Mouse (Mus musculus) NIH3T3 (cell line): Measurements from ENCODE around the gene Hist1h4k.

Experiments used
- DNase-seq: peaks from one replicate; pipeline ENCODE4 v3.0.0-alpha.2; 2012; ENCODE audit warnings: low read depth

The Hist1h4k gene

GRCm38 (mm10) chr13:21718381-21719080 is 31.8 kb downstream of the Hist1h4k start:
- DNase-seq, result peak; percentile 9

- DNase-seq, result peak; percentile 89
These were observed 32.6 kb downstream of the Hist1h4k start, which contains the start of gene Hist1h3h for GRCm38 (mm10) chr13:21717397-21718357. Gene Hist1h3h, plus strand, starts transcription at chr13:21717659.

GRCm38 (mm10) chr13:21716540-21717391 is 33.5 kb downstream of the Hist1h4k start:
- DNase-seq, result peak; percentile 30

- peak; percentile 90 for DNase-seq
These were observed 34.3 kb downstream of the Hist1h4k start, which contains the start of the genes Hist1h2bl and Hist1h2ai for GRCm38 (mm10) chr13:21715864-21716539. Gene Hist1h2bl, minus strand, starts transcription at chr13:21716143. Gene Hist1h2ai, plus strand, starts transcription at chr13:21716422.

- DNase-seq, result peak; percentile 28
These were observed 35.0 kb downstream of the Hist1h4k start for GRCm38 (mm10) chr13:21715131-21715863.

GRCm38 (mm10) chr13:21714725-21715124 is 35.6 kb downstream of the Hist1h4k start:
- peak; percentile 81 for DNase-seq

- no peak for DNase-seq
These were observed 38.6 kb downstream of the Hist1h4k start for GRCm38 (mm10) chr13:21711698-21712097.

GRCm38 (mm10) chr13:21710821-21711525 is 39.3 kb downstream of the Hist1h4k start:
- peak; percentile 80 for DNase-seq

- DNase-seq, result peak; percentile 89
These were observed 40.1 kb downstream of the Hist1h4k start for GRCm38 (mm10) chr13:21710031-21710711.

GRCm38 (mm10) chr13:21706669-21707068 is 43.6 kb downstream of the Hist1h4k start:
- no peak for DNase-seq
